Mouse (Mus musculus) embryonic facial prominence, embryonic 14.5 days (tissue): ENCODE results near the gene Cfap58. TPM values are rescaled to one million over a fixed set of nuclear protein-coding genes. Genes with fewer than 3 reads are reported as not detected.

Source experiments
- ATAC-seq: fragments of 200-750 bp; cut with Nextera tagmentation; 2 replicates; pipeline ENCODE4 v1.8.0; 2017; ENCODE audit warnings: low read depth, moderate number of reproducible peaks, moderate TSS enrichment
- DNase-seq: peaks from one replicate; pipeline ENCODE4 v3.0.0-alpha.2; 2015; ENCODE audit warnings: low spot score
- H3K27ac ChIP-seq: fragments of 300-500 bp; sonication (generic); replicated peaks from 2 replicates; pipeline ENCODE4 v1.5.1; 2014; ENCODE audit warnings: low read depth, mild to moderate bottlenecking, low read length, moderate library complexity
- H3K27me3 ChIP-seq: fragments of 300-500 bp; sonication (generic); replicated peaks from 2 replicates; pipeline ENCODE4 v1.6.1; 2014; ENCODE audit warnings: low read length; ENCODE audit not compliant: control insufficient read depth, insufficient read depth
- H3K36me3 ChIP-seq: fragments of 300-500 bp; sonication (generic); 2 replicates; pipeline ENCODE4 v1.6.1; 2014; ENCODE audit warnings: low read length, mixed read lengths; ENCODE audit not compliant: control insufficient read depth, insufficient read depth
- H3K4me1 ChIP-seq: fragments of 300-500 bp; sonication (generic); 2 replicates; pipeline ENCODE4 v1.6.1; 2014; ENCODE audit warnings: antibody characterized with exemption, low read length; ENCODE audit not compliant: control insufficient read depth, insufficient read depth
- H3K4me2 ChIP-seq: fragments of 300-500 bp; sonication (generic); 2 replicates; pipeline ENCODE4 v1.6.1; 2014; ENCODE audit warnings: low read depth, mild to moderate bottlenecking, low read length, moderate library complexity, mixed read lengths
- H3K4me3 ChIP-seq: fragments of 300-500 bp; sonication (generic); 2 replicates; pipeline ENCODE4 v1.5.1; 2014; ENCODE audit warnings: low read depth, mild to moderate bottlenecking, low read length
- H3K9ac ChIP-seq: fragments of 300-500 bp; sonication (generic); 2 replicates; pipeline ENCODE4 v1.6.1; 2014; ENCODE audit warnings: low read depth, mild to moderate bottlenecking, low read length, moderate library complexity, mixed read lengths
- H3K9me3 ChIP-seq: fragments of 300-500 bp; sonication (generic); 2 replicates; pipeline ENCODE4 v1.6.1; 2016; ENCODE audit warnings: low read length; ENCODE audit not compliant: control insufficient read depth
- WGBS: fragments of 180-500 bp; shearing (Covaris S2); extraction: QIAGEN DNeasy Blood & Tissue Kit; methylation state at CpG from one replicate; pipeline ENCODE4 v1.1.7; 2014; 5-methylcytosine and 5-hydroxymethylcytosine counted together
- polyA plus RNA-seq: library from polyadenylated mRNA; unstranded; fragments of >200 nt; fragmentation: Nextera tagmentation; extraction: Ambion mirVana; gene quantifications from 2 replicates; pipeline ENCODE4 v1.2.1, GENCODE M21; 2014

Cfap58 gene
- polyA plus RNA-seq, 1 experiment from 2014 or later = 0.58 TPM

DNA sequence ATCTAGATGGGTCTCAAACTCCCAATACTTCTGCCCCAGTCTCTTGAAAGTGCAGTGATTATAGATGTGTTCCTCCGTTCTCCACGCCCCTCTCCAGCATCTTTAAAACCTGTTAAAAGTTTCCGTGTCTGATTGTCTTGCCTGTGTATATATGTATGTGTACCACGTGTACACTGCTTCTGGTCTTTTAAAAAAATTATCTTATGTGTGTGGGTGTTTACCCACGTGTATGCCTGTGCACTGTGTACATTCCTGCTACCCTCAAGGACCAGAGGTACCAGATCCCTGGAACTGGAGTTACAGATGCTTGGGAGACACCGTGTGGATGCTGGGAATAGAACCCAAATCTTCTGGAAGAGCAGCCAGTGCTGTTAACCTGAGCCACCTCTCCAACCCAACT, 1.9 kb upstream of the Cfap58 start:
- 80% methylated on average over 6 of the region's 6 CpGs for WGBS
- H3K36me3 ChIP-seq = no peaks in the 10 kb centered on the region
- H3K27me3 ChIP-seq = peaks cover 6% of the 10 kb centered on the region
- no peak overlapping the region for H3K4me2 ChIP-seq
- H3K27ac ChIP-seq = no peak overlapping the region
- no peak overlapping the region for H3K9ac ChIP-seq
- ATAC-seq = no peak
- DNase-seq = no peak
- peaks cover 5% of the 10 kb centered on the region; the same call in 1 of the 2 replicates for H3K4me1 ChIP-seq
- H3K4me3 ChIP-seq = no peak overlapping the region
- H3K9me3 ChIP-seq = no peaks in the 10 kb centered on the region

DNA sequence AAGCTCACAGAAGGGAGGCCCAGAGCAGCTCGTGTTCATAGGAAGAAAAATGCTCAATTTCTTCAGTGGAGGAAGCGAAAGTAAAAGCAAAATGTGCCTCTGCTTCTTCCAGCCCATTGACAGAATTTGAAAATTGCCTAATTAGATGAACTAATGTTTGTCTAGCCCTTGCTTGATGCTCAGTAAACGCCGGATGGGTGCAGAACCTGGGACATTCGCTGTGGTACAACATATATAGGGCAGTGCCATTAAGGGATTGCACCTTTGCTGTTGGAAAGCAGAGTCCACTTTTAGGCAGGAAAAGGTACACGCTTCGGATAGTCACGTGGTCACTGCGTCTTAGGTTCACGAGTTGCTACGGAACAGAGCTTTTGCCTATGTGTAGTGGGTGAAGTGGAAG, 985 bp upstream of the Cfap58 start:
- Histone ChIP-seq H3K4me3 (no peak overlapping the region), H3K36me3 (no peaks in the 10 kb centered on the region), H3K9me3 (no peaks in the 10 kb centered on the region), H3K27me3 (peaks cover 6% of the 10 kb centered on the region), H3K4me1 (peaks cover 5% of the 10 kb centered on the region; the same call in 1 of the 2 replicates), H3K4me2 (no peak overlapping the region), H3K9ac (no peak overlapping the region), H3K27ac (no peak overlapping the region)
- no peak for ATAC-seq
- no peak for DNase-seq
- WGBS = 85% methylated on average over 11 of the region's 11 CpGs

DNA sequence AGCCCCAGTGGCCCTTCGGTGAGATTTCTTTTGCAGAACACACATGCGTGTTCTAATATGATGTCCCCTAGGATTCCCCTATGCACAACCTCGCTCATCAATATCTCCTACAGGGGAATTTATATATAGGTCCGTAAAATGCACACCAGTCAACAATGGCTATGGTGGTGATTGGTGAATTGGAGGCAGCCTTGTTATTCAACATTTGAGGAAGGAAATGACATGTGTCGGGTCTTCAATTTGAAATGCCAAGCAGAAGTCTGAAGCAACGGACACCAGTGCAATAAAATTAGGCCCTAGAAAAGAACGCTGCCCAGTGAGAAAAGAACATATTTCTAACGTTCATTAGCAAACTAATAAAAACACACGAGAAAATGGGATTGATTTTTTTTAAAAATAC, 537 bp upstream of the Cfap58 start:
- Histone ChIP-seq H3K36me3 (no peaks in the 10 kb centered on the region), H3K27ac (no peak overlapping the region), H3K27me3 (peaks cover 6% of the 10 kb centered on the region), H3K4me3 (no peak overlapping the region), H3K4me2 (peak overlapping the region; percentile 66), H3K4me1 (peaks cover 5% of the 10 kb centered on the region; the same call in 1 of the 2 replicates), H3K9ac (no peak overlapping the region), H3K9me3 (no peaks in the 10 kb centered on the region)
- ATAC-seq (no peak), DNase-seq (no peak)
- 65% methylated on average over 9 of the region's 9 CpGs for WGBS

DNA sequence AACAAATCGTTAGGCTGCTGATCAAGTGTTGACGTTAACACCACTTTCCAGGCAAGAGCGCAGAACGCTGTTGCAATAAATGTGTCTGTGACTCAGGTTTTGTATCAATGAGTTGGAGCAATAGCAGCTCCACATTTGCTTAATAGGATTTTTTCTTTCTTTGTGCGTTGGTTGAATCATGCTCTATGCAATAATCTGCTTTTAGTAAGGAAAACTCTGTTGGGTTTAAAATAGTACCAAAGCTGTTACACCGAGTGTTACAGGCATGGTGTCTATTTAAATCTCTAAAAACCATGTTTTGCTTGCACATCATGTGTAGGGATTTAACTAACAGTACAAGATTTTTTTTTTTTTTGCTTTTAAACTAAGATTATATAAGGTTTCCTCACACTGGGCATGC, 1.9 kb downstream of the Cfap58 start:
- Histone ChIP-seq H3K4me2 (no peak overlapping the region), H3K27ac (no peak overlapping the region)
- no peak for DNase-seq

DNA sequence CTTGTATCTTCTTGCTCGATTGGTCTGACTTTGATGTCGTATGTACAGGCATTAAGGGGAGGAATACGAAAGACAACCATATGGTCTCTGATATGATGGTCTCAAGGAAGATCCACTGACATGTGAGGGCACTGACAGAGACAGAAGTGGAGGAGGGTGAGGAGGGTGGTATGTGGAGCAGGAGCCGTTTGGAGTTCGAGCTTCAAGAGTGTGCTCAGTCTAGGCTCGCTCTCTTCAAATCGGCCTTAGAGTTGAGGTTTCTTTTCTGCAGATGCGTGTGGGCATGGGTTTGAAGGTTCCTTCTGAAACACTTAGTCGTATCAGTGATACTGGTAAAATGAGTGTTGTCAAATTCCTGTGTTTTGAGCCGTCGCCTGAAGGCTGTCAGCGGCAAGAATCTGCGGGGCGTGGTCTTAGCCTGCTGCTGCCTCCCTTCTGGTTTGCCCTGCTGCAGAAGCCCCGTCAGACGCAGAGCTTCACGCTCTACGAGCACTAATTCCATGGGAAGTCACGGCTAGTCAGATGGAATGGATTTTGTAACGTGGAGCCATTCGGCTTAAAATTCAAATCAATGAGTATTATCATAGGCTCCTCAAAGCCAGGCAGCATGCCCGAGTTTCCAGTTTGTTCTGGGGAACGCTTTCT, 9.5 kb downstream of the Cfap58 start:
- H3K9ac ChIP-seq = no peak overlapping the region
- ATAC-seq = peak; percentile 75; the same call in 1 of the 2 replicates
- 35% methylated on average over 23 of the region's 23 CpGs for WGBS

More for the DNA sequence above, 1.9 kb downstream of the Cfap58 start:
- H3K4me3 ChIP-seq = no peak overlapping the region
- no peaks in the 10 kb centered on the region for H3K9me3 ChIP-seq
- peaks cover 5% of the 10 kb centered on the region; the same call in 1 of the 2 replicates for H3K4me1 ChIP-seq
- no peaks in the 10 kb centered on the region for H3K36me3 ChIP-seq
- ATAC-seq = no peak
- peaks cover 6% of the 10 kb centered on the region for H3K27me3 ChIP-seq
- WGBS = 83% methylated on average over 6 of the region's 6 CpGs
- H3K9ac ChIP-seq = no peak overlapping the region

DNA sequence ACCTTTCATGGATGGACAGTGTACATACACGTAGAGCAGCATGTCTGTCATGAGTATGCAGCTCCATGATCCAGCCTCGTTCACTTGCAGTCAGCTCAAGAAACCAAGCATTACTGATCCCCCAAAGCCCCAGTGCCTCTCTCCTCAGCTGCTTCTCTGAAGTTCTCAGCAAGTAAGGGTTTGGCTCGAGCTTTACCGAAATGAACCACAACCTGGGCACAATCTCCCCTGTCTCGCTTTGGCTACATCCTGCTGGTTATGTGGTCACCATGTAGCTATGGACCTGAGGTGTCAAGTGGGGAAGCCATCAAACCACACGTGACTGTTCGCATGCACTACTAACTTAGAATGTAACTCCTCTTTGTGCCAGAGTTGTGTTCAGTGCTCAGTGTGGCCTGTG, 13.5 kb downstream of the Cfap58 start:
- WGBS = 86% methylated on average over 7 of the region's 7 CpGs
- H3K4me1 ChIP-seq = no peaks in the 10 kb centered on the region
- no peaks in the 10 kb centered on the region for H3K9me3 ChIP-seq
- ATAC-seq = no peak
- H3K36me3 ChIP-seq = no peaks in the 10 kb centered on the region
- H3K4me3 ChIP-seq = no peak overlapping the region
- no peak overlapping the region for H3K9ac ChIP-seq
- H3K27ac ChIP-seq = no peak overlapping the region
- no peaks in the 10 kb centered on the region for H3K27me3 ChIP-seq
- DNase-seq = no peak
- H3K4me2 ChIP-seq = no peak overlapping the region

More for the DNA sequence above, 9.5 kb downstream of the Cfap58 start:
- Histone ChIP-seq H3K4me3 (no peak overlapping the region), H3K27ac (no peak overlapping the region), H3K4me2 (peak overlapping the region; percentile 30), H3K27me3 (no peaks in the 10 kb centered on the region), H3K36me3 (no peaks in the 10 kb centered on the region), H3K9me3 (no peaks in the 10 kb centered on the region), H3K4me1 (no peaks in the 10 kb centered on the region)
- DNase-seq = peak; percentile 81

DNA sequence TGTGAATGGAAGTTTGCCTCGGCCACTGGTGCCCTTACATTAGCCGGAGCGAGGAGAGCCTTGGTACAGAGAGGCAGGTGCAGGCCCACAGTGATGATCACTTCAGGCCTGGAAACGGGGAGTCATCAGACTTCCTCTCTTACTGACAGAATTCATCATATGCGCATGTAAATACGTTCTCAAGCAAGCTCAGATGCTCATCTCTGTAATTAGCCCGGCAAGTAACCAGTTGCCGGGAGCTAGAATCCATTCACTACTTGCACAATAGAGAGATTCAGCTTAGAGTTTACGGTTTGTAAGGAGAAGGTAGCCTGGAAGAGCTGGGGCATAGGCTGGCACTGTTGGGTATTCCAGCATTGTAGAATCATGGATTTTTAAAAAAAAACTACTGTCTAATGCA, 15.7 kb downstream of the Cfap58 start:
- WGBS = 72% methylated on average over 9 of the region's 9 CpGs

DNA sequence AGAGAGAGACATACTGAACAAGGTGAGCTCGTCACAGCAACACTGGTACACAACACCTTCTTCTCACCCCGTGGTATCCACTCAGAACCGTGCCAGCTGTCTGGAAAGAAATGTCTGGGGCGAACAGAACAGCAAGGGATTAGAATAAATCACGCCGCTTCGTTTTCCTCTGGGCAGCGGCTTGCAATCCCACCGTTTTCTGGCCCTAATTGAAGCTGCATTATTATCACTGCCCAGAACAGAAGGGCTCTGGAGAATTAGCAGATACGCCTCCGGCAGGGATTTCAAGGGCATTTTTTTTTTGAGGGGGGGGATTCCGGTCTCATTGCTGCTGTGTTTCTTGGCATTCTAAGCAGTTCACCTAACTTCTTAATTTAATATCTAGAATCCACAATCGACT, 20.7 kb downstream of the Cfap58 start:
- H3K4me3 ChIP-seq = no peak overlapping the region
- no peaks in the 10 kb centered on the region for H3K9me3 ChIP-seq
- no peak overlapping the region for H3K9ac ChIP-seq
- no peaks in the 10 kb centered on the region for H3K27me3 ChIP-seq
- no peak overlapping the region for H3K4me2 ChIP-seq
- WGBS = 69% methylated on average over 13 of the region's 13 CpGs
- no peaks in the 10 kb centered on the region for H3K4me1 ChIP-seq
- no peaks in the 10 kb centered on the region for H3K36me3 ChIP-seq
- DNase-seq (no peak), ATAC-seq (no peak)
- H3K27ac ChIP-seq = no peak overlapping the region

More for the DNA sequence above, 15.7 kb downstream of the Cfap58 start:
- ATAC-seq = no peak
- Histone ChIP-seq H3K4me3 (no peak overlapping the region), H3K36me3 (no peaks in the 10 kb centered on the region), H3K27ac (no peak overlapping the region), H3K27me3 (no peaks in the 10 kb centered on the region), H3K9ac (no peak overlapping the region), H3K4me2 (no peak overlapping the region), H3K4me1 (no peaks in the 10 kb centered on the region), H3K9me3 (no peaks in the 10 kb centered on the region)
- no peak for DNase-seq

DNA sequence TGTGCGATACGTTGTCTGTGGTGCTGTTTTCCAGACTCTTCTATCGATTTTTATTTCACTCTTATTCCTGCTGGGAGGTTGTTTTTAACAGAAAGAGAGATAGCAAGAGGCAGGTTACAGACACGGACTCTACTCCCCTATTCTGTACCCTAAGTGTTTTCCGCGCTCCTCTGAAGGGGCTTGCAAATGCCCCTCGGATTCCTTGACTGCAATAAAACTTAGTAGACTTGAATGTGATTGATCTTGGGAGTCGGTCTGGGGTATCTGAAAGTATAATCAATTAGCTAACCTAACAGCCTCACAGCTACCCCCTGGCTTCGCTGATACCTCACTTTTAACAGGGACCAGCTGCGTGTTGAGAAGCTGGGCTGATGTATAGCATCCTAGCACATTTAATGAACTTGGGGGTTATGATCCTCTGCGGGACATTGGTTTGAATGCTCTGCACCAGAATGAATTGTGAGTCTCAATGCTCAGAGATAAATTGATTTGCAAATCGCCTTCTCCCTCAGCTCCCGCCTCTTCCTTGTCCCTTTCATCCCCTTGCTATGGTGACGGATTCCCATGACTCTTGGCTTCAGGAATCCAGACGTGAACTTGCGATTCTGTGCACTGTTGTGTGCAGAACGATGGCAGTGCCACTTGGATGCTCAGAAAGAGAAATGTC, 31.7 kb downstream of the Cfap58 start:
- ATAC-seq = no peak
- no peak for DNase-seq
- no peak overlapping the region for H3K4me2 ChIP-seq
- no peaks in the 10 kb centered on the region for H3K4me1 ChIP-seq
- H3K4me3 ChIP-seq = no peak overlapping the region
- no peak overlapping the region for H3K9ac ChIP-seq
- H3K27me3 ChIP-seq = no peaks in the 10 kb centered on the region
- WGBS = 69% methylated on average over 17 of the region's 17 CpGs
- no peaks in the 10 kb centered on the region for H3K36me3 ChIP-seq
- H3K27ac ChIP-seq = no peak overlapping the region
- no peaks in the 10 kb centered on the region for H3K9me3 ChIP-seq
